Mouse (Mus musculus): ENCODE measurements around the gene Clca4a.
"Not testable (repeated sequence)": the region's sequence is repeated elsewhere in the genome, so short reads cannot be mapped to it uniquely, and the experiment has no call there.

Gene Clca4a

GRCm38 (mm10) chr3:144974945-144975344 lies at the start of gene Clca4a:
Clca4a (minus strand) TSS chr3:144975045.
- DNase-seq (ENCODE audit: low spot score) = no peak

GRCm38 (mm10) chr3:145017807-145018206 lies 43.0 kb upstream of the Clca4a start:
- DNase-seq (ENCODE audit: low spot score) = no peak

DNA sequence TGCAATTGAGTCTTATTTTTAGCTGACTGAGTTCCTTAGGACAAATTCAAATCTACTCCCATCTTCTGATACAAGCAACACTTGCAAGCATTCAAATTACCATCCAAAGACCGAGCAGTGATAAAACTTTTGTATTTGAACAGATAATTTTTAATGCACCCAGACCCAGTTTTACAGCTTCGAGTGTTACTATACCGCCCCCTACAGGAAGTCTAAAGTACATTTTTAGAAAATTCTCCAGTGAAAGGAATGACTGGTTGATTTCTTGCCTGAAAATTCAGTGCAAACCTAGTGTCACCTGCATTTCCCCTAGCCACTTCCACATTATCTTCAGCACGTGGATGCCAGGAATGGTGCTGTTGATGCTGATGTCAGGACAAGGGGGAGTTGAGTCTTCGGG lies 29.6 kb upstream of the Clca4a start:
- no peak for DNase-seq (ENCODE audit: low spot score)

DNA sequence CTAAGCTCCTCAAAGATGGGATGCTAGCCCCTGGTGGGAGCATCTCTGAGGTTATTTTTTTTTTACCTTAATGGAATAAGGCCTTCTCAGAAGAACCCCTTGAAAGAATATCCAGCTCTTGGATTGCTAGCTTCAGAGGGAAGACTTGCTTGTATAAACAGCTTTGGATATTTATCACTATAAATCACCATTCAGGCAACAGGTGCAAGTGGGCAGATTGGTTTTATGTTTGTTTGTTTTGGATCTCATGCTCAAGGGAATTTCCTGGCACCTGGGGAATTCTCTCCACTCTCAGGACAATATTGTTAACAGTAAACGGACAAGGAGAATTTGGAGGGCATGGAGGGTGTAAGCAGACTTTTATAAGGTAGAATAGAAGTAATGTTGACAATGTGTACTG lies 26.1 kb upstream of the Clca4a start:
- no peak for DNase-seq (ENCODE audit: low spot score)

DNA sequence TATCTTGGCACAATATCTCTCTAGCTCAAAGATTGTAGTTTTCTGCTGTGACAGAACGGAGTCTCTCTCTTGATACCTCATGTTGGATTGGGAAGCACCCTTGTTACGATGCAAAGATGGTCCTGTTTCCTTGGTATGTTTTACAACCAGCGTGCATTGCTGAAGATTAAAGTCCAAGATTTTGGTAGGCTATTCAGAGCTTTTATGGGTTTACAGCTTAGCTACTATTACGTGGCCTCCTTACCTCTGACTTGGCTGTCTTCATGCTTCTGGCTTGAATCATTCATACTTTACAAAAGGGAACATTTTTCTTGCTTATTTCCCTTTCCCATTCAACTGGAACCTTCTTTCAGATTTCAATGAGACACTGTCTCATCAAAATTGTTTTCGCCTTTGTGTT lies 18.2 kb upstream of the Clca4a start:
- no peak for DNase-seq (ENCODE audit: low spot score)

GRCm38 (mm10) chr3:144992618-144993017 lies 17.8 kb upstream of the Clca4a start:
- DNase-seq (ENCODE audit: low spot score) = no peak

DNA sequence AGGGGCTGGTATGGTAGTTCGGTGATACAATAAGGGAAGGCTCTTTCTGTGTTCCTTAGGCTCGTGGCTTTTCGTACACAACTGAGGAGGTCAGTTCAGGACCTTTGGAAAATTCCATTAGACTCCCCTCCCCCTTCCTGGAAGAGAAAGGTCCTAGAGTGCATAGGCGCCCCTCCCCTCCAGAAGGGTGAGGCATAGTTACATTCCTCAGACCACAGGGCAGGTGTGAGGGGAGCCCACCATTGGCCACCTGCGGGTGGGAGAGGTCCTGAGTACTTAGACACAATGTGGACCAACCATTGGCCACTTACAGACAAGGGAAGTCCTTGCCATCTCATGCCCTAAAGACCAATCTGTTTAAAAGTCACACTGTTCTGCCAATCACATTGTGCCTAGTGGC lies 11.0 kb upstream of the Clca4a start:
- no peak for DNase-seq (ENCODE audit: low spot score)

GRCm38 (mm10) chr3:144980551-144980950 lies 5.7 kb upstream of the Clca4a start:
- DNase-seq (ENCODE audit: low spot score) = no peak

DNA sequence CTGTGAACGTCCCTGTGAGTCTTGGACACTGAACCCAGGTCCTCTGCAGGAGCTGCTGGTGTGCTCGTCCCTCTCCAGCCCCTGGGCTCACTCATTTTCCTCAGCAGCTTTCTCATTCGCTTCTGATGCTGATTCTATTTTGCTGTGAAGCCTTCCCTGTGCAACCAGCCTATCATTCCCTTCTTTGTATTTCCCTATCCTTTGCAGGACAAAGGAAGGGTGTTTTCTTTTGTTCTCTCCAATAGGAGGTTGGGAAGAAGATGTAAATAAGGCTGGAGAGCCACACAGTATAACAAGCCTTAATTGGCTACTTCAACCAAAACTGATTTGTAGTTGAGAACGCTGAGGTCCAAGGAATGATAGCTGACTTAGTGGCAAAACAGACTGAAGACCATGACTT lies 2.8 kb upstream of the Clca4a start:
- no peak for DNase-seq (ENCODE audit: low spot score)

DNA sequence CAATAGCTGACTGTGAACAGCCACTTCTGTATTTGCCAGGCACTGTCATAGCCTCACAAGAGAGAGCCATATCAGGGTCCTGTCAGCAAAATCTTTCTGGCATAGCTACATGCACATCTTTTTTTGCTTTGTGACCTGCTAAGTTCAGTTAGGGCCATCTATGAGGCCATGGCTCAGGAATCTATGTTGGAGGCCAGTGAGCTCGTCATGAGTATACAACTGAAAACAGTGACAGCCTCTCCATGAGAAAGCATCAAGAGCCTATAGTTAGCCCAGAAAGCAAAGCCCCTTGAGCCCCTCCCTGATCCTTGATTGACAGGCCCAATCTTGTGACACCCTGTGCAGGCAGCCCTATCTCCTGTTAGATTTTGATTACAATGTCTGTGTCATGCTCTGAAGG lies 1.2 kb upstream of the Clca4a start:
- DNase-seq (ENCODE audit: low spot score) = no peak

- DNase-seq (ENCODE audit: low spot score) = no peak
Measured at GRCm38 (mm10) chr3:144971553-144972270, 3.1 kb downstream of the Clca4a start.

DNA sequence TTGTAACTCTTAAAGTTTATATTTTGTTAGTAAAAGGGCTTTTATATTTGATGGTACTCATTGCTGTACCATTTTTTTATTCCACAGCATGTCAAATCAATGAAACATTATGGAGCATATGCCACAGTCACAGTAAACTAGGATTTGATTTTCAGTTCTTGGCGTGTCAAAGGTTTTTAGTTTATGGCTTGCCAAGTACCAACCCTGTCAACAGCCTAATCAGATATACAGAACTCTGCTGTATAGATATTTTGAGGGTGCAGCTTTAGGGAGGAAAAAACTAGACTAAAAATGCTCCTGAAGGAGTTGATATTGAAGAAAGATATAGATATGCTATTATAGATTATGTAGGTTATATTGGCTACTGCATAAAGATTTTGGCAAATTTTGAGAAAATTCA lies 5.1 kb downstream of the Clca4a start:
- DNase-seq (ENCODE audit: low spot score) = no peak

DNA sequence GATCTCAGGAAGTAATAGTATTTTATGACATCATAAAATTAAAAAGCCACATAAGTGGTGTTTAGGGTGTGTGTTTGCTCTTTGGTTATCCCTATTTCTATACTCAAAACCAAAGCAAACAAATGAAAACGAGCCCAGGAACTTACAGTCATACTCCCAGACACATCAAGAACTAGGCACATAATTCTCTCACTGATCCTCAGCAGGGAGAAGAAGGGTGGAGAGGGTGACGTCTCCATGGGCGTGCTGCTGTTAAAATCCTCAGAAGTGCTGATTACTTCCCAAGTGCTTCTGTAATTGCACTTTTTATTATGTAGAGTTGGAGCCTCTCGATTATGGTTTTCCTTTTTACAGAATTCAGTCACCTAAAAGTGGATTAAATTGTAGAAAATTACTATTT lies 8.8 kb downstream of the Clca4a start:
- DNase-seq (ENCODE audit: low spot score) = no peak

- DNase-seq (ENCODE audit: low spot score) = no peak
Measured at GRCm38 (mm10) chr3:144950829-144951228, 24.0 kb downstream of the Clca4a start.

GRCm38 (mm10) chr3:144947376-144947775 lies 27.5 kb downstream of the Clca4a start:
- not testable (repeated sequence) for DNase-seq (ENCODE audit: low spot score)

- not testable (repeated sequence) for DNase-seq (ENCODE audit: low spot score)
Measured at GRCm38 (mm10) chr3:144933625-144934024, 41.2 kb downstream of the Clca4a start.

DNA sequence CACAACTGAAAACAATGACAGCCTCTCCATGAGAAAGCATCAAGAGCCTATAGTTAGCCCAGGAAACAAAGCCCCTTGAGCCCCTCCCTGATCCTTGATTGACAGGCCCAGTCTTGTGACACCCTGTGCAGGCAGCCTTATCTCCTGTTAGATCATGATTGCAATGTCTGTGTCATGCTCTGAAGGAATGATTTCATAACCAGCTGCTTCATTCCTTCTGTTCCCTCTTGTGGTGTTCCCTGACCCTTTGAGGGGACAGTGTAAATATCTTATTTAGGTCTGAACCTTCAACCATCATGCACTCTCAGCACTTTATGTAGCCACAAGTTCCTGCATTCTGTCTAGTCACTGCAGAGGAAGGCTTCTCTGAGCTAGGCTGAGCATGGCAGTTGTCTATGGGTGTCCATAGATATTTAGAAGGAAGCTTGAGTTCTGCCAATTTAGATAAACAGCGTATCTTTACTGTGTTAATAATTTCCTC lies 41.8 kb downstream of the Clca4a start:
- DNase-seq (ENCODE audit: low spot score) = no peak

DNA sequence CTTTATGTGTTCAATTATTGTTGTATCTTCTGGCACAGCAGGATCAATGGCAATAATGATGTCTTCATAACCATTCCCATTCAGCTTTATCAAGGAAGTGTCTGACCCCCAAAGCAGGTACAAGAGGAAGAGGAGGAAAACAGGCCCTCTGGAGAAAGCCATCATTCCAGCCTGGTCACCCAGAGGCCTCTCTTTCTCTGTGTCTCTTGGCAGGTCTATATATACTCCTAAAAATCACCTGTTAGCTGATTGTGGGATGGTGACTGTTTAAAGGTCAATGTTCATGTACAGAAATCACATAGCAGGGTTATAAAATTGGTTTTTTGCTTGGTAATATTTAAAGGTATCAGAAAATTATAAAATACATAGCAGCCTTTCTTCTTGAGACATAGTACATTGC lies 42.5 kb downstream of the Clca4a start, which contains the start of gene Clca4b:
TSS of gene Clca4b (minus strand) at position 195 of the 400 bp plus-strand sequence.
- DNase-seq (ENCODE audit: low spot score) = no peak

DNA sequence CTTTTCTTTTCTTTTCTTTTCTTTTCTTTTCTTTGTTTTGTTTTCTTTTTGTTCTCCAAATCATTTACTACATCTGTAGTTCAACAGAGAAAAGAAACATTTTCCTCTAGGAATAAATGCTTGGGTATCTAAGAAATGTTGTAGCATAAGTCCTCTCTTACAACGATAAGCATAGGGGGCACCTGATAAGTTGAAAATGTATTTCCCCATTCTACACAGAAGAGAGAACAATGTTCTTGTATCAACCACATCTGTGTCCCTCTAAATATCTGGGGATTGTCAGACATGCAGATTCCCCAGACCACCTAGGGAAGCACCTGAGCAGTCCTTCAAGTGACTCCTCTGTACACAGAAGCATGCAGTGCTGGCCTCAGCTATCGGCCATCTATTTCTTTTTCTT lies 60.8 kb downstream of the Clca4a start:
- DNase-seq (ENCODE audit: low spot score) = no peak

Measured in urinary bladder, postnatal 25 days (tissue).